Mouse (Mus musculus): Measurements from ENCODE around the gene Ulk4. TPM values are rescaled to one million over a fixed set of nuclear protein-coding genes. Genes with fewer than 3 reads are reported as not detected.

Ulk4 gene
- 0.24 and 1.1 TPM in 2 replicates for total RNA-seq (2014; fragmentation: Nextera tagmentation)
- 2.0 and 2.7 TPM in 2 replicates for total RNA-seq (2017)

DNA sequence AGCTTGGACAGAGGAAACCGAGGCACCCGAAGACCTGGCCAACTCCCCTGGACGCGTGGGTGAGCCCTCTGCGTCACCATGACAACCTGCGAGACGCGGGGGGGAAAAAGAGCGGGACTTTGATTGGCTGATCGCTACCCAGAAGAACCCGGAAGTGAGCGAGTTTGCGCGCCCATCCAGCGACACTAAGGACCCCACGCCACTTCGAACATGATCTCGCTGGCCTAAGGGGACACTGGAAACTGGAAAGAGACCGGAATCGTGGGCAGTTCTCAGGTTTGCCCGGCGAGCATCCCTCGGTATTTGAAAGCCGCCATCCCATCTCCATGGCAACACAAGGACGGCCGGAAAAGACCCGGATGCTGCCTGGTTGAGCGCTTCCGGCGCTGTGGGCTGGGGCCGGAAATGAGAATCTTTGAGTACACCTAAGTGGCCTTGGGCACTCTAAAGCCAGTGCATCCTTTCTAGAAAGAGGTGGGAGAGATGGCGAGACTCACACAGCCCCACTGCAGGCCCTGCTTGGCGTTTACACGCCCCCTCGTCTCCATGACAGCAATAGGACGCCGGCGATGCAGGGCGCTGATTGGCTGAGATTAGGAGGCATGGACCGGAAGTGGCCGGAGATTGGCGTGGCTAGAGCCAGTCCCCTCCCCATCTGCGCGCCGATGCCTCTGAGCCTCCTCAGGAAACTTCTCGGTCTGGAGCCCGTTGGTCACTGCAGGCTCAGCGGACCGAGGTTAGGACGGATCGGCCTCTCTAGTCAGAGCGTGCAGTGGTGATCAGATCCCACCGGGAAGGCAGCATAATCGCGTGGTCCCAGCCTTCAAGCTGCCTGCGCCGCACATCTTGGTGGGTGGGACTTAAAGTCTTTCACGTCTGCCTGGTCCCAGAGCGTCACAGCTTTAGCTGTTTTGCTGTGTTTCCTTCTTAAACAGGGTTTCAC, at the start of gene Ulk4:
Gene Ulk4 (minus strand): TSS at position 80 of the 943 bp plus-strand sequence.
- peak; percentile 96 for ATAC-seq (replicated peaks; ENCODE audit: low FRiP score, low TSS enrichment, poor library complexity, severe bottlenecking)

- no peak for ATAC-seq (replicated peaks; ENCODE audit: low FRiP score, low TSS enrichment, poor library complexity, severe bottlenecking)
Observed at GRCm38 (mm10) chr9:121322034-121322433, 45.0 kb upstream of the Ulk4 start.

- no peak for ATAC-seq (replicated peaks; ENCODE audit: low FRiP score, low TSS enrichment, poor library complexity, severe bottlenecking)
Observed at GRCm38 (mm10) chr9:121321118-121321517, 44.1 kb upstream of the Ulk4 start.

- ATAC-seq (replicated peaks; ENCODE audit: low FRiP score, low TSS enrichment, poor library complexity, severe bottlenecking), result no peak
Observed at GRCm38 (mm10) chr9:121320433-121320832, 43.4 kb upstream of the Ulk4 start.

DNA sequence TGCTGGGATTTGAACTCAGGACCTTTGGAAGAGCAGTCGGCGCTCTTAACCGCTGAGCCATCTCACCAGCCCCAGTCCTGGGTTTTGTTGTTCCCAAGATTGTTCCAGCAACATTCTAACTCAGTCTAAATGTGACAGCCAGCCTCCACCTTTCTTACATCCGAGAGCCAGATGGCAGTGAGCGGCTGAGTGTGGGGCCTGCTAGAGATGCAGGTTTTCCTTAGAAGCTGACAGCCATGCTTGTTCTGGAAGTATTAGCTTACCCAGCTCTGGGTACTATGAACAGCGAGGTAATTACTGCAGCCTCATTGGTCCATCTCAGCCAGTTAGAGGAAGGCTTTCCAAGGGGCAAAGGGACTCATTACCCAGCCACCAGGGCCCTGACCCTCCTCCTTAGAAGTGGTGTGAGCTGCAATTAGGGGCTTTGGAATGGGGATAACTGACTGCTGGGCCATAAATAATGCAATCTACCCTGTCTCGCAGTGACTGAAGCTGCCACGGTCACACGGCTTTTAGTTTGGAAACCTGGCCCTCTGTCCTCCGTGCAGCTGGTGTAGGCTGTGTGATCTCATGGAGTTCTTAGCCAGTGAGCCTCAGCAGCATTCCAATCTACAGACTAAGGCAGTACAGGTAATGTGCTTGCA, 42.4 kb upstream of the Ulk4 start:
- ATAC-seq (replicated peaks; ENCODE audit: low FRiP score, low TSS enrichment, poor library complexity, severe bottlenecking), result no peak

DNA sequence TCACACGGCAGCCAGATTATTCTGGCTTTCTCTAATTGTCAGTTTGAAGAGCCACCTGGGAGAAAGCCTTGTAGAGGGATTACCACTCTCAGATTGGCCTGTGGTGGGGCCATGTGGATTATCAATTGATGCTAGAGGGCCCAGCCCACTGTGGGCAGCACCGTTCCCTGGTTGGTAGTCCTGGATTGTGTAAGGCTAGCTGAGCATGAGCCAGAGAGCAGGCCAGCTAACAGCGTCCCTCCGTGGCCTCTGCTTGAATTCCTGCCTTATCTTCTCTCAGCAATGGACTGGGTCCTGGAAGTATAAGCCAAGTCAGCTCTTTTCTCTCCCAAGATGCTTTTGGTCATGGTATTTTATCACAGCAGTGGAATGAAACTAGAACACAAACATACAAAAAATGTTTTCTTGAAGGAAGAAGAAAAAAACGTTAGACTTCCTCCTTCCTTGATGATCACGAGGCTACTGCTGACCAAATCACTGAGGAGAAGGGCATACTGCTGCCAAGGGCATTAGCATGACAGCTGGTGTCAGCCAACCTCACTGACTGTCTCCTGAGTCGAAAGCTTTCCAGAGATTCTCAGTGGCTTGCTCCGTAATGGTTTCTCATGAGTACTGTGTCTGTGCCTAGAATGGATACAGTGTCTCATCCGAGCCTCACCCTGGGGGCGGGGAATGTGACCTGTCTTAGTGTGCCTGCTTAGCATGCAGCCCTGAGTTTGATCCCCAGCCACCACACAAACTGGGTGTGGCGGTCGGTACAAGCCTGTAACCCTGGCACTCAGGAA, 39.8 kb upstream of the Ulk4 start:
- ATAC-seq (replicated peaks; ENCODE audit: low FRiP score, low TSS enrichment, poor library complexity, severe bottlenecking), result peak; percentile 31

GRCm38 (mm10) chr9:121315901-121316595, 39.1 kb upstream of the Ulk4 start:
- ATAC-seq (replicated peaks; ENCODE audit: low FRiP score, low TSS enrichment, poor library complexity, severe bottlenecking), result no peak

- ATAC-seq (replicated peaks; ENCODE audit: low FRiP score, low TSS enrichment, poor library complexity, severe bottlenecking), result peak; percentile 49
Observed at GRCm38 (mm10) chr9:121314541-121315152, 37.6 kb upstream of the Ulk4 start.

DNA sequence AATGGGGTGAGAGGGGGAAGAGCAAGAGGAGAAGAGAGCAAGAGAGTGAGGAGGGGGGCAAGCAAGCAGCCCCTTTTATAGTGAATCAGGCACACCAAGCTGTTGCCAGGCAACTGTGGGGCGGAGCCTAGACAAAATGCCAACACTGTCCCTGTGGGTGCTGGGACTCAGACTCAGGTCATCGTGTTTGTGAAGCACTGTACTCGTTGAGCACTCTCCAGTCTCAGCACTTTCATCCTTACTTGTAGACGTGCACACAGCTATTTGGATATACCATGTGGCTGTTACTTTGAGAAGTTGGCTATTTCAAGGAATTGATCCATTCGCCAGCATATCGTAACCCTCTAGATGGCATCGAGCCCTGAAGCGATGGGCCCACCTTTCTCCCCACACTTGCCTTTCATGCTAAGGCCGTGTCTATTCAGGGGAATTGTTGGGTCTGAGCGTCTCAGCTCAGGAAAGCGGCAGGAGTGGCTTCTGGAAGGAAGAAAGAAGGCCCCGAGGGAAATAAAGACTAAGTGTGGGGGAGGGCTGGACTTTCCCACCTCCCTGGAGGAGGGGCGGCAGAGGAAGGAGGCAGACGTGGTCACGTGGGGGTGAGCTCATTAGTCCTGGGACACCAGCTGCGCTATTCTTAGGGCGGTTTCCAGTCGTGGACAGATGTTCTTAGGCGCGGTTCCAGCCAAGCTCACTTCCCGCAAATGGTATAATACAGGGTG, 36.8 kb upstream of the Ulk4 start:
- peak; percentile 85 for ATAC-seq (replicated peaks; ENCODE audit: low FRiP score, low TSS enrichment, poor library complexity, severe bottlenecking)

DNA sequence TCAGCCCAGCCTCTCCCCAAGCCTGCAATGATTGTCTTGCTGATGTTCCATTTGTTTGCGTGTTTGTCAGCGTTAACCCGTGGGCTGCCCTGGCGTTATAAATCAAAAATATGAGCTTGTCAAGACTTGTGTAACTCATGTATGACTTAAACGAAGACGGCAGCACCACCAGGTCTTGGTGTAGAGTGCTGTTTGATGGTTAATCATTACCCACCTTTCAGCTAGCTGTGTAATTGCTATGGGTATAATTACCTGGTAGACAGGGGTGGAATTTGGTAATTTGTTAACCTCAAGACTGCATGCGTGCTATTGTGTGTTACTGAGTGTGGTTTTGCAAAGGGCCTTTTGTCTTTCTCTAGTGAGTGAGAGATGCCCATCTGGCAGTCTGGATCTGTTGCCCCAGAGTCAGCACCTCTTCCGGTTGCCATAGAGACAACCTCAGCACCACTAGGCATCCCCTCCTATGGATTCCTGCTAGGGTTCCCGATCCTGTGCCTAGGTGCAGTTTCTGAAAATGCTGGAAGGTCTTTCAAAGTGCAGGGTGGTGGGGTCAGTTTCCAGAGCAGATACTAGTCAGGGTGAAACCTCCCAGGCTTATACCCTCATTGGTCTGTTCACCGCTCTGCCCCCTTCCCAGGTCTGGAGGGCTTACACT, 35.4 kb upstream of the Ulk4 start:
- no peak for ATAC-seq (replicated peaks; ENCODE audit: low FRiP score, low TSS enrichment, poor library complexity, severe bottlenecking)

- ATAC-seq (replicated peaks; ENCODE audit: low FRiP score, low TSS enrichment, poor library complexity, severe bottlenecking), result no peak
Observed at GRCm38 (mm10) chr9:121311846-121312236, 34.8 kb upstream of the Ulk4 start.

DNA sequence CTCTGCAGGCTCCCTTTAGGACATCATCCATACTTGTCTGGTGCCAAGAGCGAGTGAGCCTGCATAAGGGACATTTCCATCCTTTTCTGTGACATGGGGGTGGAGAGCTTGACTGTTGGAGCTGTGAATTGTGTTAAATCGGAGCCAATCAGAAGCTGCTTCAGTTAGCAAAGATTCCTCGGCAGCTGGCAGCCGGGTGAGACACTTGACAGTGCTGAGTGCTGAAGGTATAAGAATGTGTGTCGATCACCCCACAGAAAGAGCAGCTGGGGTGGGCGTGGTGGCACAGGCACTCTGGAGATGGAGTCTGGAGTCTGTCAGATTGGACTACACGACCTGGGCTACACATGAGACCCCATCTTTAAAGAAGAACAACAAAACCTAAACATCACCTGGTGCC, 33.5 kb upstream of the Ulk4 start:
- no peak for ATAC-seq (replicated peaks; ENCODE audit: low FRiP score, low TSS enrichment, poor library complexity, severe bottlenecking)

DNA sequence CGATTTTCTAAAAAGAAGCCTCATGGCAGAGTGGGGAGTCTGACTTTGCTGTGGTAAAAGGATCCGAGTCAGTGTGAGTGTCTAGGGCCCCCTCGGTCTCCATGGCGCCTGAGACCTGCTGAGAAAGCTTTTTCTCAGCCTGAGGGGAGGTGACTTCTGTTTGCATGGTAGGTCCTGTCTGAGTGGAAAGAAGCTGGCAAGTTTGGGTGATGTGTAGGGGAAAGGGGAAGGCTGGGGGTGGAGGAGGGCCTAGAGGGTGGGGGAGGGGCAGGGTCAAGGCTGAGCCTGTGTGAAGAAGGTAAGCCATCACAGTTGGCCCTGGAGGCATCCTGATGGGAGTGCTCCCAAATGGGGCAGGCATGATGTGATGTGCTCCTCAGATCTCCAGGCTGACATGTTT, 32.3 kb upstream of the Ulk4 start:
- no peak for ATAC-seq (replicated peaks; ENCODE audit: low FRiP score, low TSS enrichment, poor library complexity, severe bottlenecking)

- ATAC-seq (replicated peaks; ENCODE audit: low FRiP score, low TSS enrichment, poor library complexity, severe bottlenecking), result no peak
Observed at GRCm38 (mm10) chr9:121305456-121305855, 28.5 kb upstream of the Ulk4 start.

GRCm38 (mm10) chr9:121304520-121304919, 27.5 kb upstream of the Ulk4 start:
- ATAC-seq (replicated peaks; ENCODE audit: low FRiP score, low TSS enrichment, poor library complexity, severe bottlenecking), result no peak

DNA sequence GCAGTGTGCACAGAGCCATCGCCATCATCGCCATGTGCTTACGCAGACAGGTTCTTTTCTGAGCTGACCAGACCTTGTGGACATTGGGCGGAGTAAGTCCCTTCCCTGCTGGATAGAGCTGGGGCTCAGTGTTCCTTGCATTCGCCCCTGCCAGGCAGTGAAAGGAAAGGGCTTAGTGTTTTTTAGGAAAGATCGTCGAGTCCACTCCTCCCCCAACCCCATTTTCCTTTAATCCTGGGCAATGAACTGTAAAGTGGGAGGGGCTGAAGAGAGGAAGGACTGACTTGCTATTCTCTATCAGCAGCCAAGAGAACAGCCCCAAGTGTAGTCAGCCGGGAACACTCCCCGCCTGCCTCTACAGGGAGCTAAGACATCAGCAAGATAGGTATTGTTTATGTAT, 26.8 kb upstream of the Ulk4 start:
- no peak for ATAC-seq (replicated peaks; ENCODE audit: low FRiP score, low TSS enrichment, poor library complexity, severe bottlenecking)

GRCm38 (mm10) chr9:121303086-121303485, 26.1 kb upstream of the Ulk4 start:
- ATAC-seq (replicated peaks; ENCODE audit: low FRiP score, low TSS enrichment, poor library complexity, severe bottlenecking), result no peak

GRCm38 (mm10) chr9:121302543-121302942, 25.5 kb upstream of the Ulk4 start:
- ATAC-seq (replicated peaks; ENCODE audit: low FRiP score, low TSS enrichment, poor library complexity, severe bottlenecking), result no peak
